Mouse (Mus musculus) CH12.LX (cell line): Measurements from ENCODE around the gene Urgcp. TPM values are rescaled to one million over a fixed set of nuclear protein-coding genes. Genes with fewer than 3 reads are reported as not detected.

ENCODE experiments used
- DNase-seq: peaks from one replicate; pipeline ENCODE4 v3.0.0-alpha.2; 2013; ENCODE audit errors: extremely low read depth
- H3K27ac ChIP-seq: 2 replicates; pipeline ENCODE4 v1.5.1; 2012; ENCODE audit warnings: low read depth, mild to moderate bottlenecking, control low read depth, moderate library complexity; ENCODE audit not compliant: insufficient read depth
- H3K27me3 ChIP-seq: replicated peaks from 2 replicates; pipeline ENCODE3; 2012; ENCODE audit warnings: inconsistent platforms
- H3K36me3 ChIP-seq, 2 experiments: replicated peaks in 1 of 2; 2 replicates each; pipeline versions ENCODE3 to v1.6.1; 2012; ENCODE audit warnings: inconsistent platforms in 1 of 2, low read length in 1 of 2, mild to moderate bottlenecking in 1 of 2, mixed read lengths in 1 of 2, moderate library complexity in 1 of 2; ENCODE audit not compliant: control insufficient read depth in 1 of 2, insufficient read depth in 1 of 2
- H3K4me1 ChIP-seq, 2 experiments: 2 replicates each; pipeline ENCODE4 v1.6.1; 2012; ENCODE audit warnings: inconsistent platforms in 1 of 2, moderate library complexity in 1 of 2; ENCODE audit not compliant: insufficient read depth in 2 of 2, control insufficient read depth in 1 of 2
- H3K4me2 ChIP-seq: 2 replicates; pipeline ENCODE4 v1.6.1; 2012; ENCODE audit warnings: low read depth, mild to moderate bottlenecking, control low read depth; ENCODE audit not compliant: poor library complexity, insufficient read depth, severe bottlenecking
- H3K4me3 ChIP-seq, 3 experiments: fragments of 150-350 bp in 1 of 3; sonication (generic) in 1 of 3; replicated peaks in 1 of 3; 2 replicates each; pipeline versions ENCODE3 to v1.5.1; 2011 to 2012; ENCODE audit warnings: low read depth in 2 of 3, low read length in 2 of 3, mild to moderate bottlenecking in 2 of 3, moderate library complexity in 2 of 3, control low read depth in 1 of 3, improper control_type of control experiment in 1 of 3, inconsistent platforms in 1 of 3, mixed read lengths in 1 of 3; ENCODE audit not compliant: poor library complexity in 1 of 3
- H3K79me2 ChIP-seq: replicated peaks from 2 replicates; pipeline ENCODE4 v1.6.1; 2012; ENCODE audit warnings: mild to moderate bottlenecking, moderate library complexity; ENCODE audit not compliant: control insufficient read depth, poor library complexity, insufficient read depth, severe bottlenecking; ENCODE audit errors: extremely low read depth
- H3K9ac ChIP-seq: 2 replicates; pipeline ENCODE4 v1.6.1; 2012; ENCODE audit warnings: low read depth, mild to moderate bottlenecking, control low read depth, moderate library complexity; ENCODE audit not compliant: insufficient read depth
- H3K9me3 ChIP-seq: replicated peaks from 2 replicates; pipeline ENCODE3; 2012; ENCODE audit warnings: low read length, inconsistent platforms, mixed read lengths
- BHLHE40 ChIP-seq: IDR thresholded peaks from 2 replicates; pipeline ENCODE4 v1.6.1; 2011; ENCODE audit warnings: mild to moderate bottlenecking, low read depth, low read length, improper control_type of control experiment
- CHD1 ChIP-seq: IDR thresholded peaks from 2 replicates; pipeline ENCODE4 v1.6.1; 2012; ENCODE audit warnings: low read depth, low read length, improper control_type of control experiment, inconsistent platforms
- CHD2 ChIP-seq: IDR thresholded peaks from 2 replicates; pipeline ENCODE4 v1.6.1; 2011; ENCODE audit warnings: low read length, improper control_type of control experiment
- ELF1 ChIP-seq: IDR thresholded peaks from 2 replicates; pipeline ENCODE4 v1.6.1; 2014; ENCODE audit warnings: low read depth, mild to moderate bottlenecking, inconsistent platforms, low read length, improper control_type of control experiment
- EP300 ChIP-seq: IDR thresholded peaks from 2 replicates; pipeline ENCODE4 v1.6.1; 2011; ENCODE audit warnings: low read length, improper control_type of control experiment
- ETS1 ChIP-seq: conservative IDR thresholded peaks from 2 replicates; pipeline ENCODE4 v1.6.1; 2012; ENCODE audit warnings: low read depth, mild to moderate bottlenecking, inconsistent platforms, low read length, improper control_type of control experiment, moderate library complexity
- GABPA ChIP-seq: IDR thresholded peaks from 2 replicates; pipeline ENCODE4 v1.6.1; 2012; ENCODE audit warnings: low read depth, low read length, improper control_type of control experiment, inconsistent platforms; ENCODE audit not compliant: insufficient replicate concordance
- HCFC1 ChIP-seq: IDR thresholded peaks from 2 replicates; pipeline ENCODE4 v1.6.1; 2012; ENCODE audit warnings: low read depth, mild to moderate bottlenecking, inconsistent platforms, low read length, improper control_type of control experiment
- JUND ChIP-seq: conservative IDR thresholded peaks from 2 replicates; pipeline ENCODE4 v1.6.1; 2011; ENCODE audit warnings: low read depth, low read length, improper control_type of control experiment
- MAFK ChIP-seq: IDR thresholded peaks from 2 replicates; pipeline ENCODE4 v1.6.1; 2011; ENCODE audit warnings: low read length, improper control_type of control experiment; ENCODE audit not compliant: insufficient replicate concordance
- MAX ChIP-seq: IDR thresholded peaks from 2 replicates; pipeline ENCODE4 v1.6.1; 2011; ENCODE audit warnings: low read length, improper control_type of control experiment
- MXI1 ChIP-seq: IDR thresholded peaks from 2 replicates; pipeline ENCODE4 v1.6.1; 2011; ENCODE audit warnings: mild to moderate bottlenecking, low read depth, low read length, improper control_type of control experiment
- NELFE ChIP-seq: IDR thresholded peaks from 2 replicates; pipeline ENCODE4 v1.6.1; 2011; ENCODE audit warnings: low read depth, low read length, improper control_type of control experiment
- PAX5 ChIP-seq: IDR thresholded peaks from 2 replicates; pipeline ENCODE4 v1.6.1; 2012; ENCODE audit warnings: low read length, inconsistent platforms, mixed read lengths
- POLR2A ChIP-seq: IDR thresholded peaks from 2 replicates; pipeline ENCODE4 v1.6.1; 2011; ENCODE audit warnings: low read depth, mild to moderate bottlenecking, improper control_type of control experiment, low read length
- POLR2AphosphoS2 ChIP-seq: IDR thresholded peaks from 2 replicates; pipeline ENCODE4 v1.6.1; 2011; ENCODE audit warnings: low read depth, low read length, improper control_type of control experiment
- RAD21 ChIP-seq: IDR thresholded peaks from 2 replicates; pipeline ENCODE4 v1.6.1; 2011; ENCODE audit warnings: low read depth, mild to moderate bottlenecking, low read length, improper control_type of control experiment, moderate library complexity
- RCOR1 ChIP-seq: conservative IDR thresholded peaks from 2 replicates; pipeline ENCODE4 v1.6.1; 2012; ENCODE audit warnings: low read depth, mild to moderate bottlenecking, inconsistent platforms, low read length, improper control_type of control experiment
- SIN3A ChIP-seq: IDR thresholded peaks from 2 replicates; pipeline ENCODE4 v1.6.1; 2012; ENCODE audit warnings: low read length, improper control_type of control experiment, inconsistent platforms
- SMC3 ChIP-seq: IDR thresholded peaks from 2 replicates; pipeline ENCODE4 v1.6.1; 2011; ENCODE audit warnings: low read depth, low read length, improper control_type of control experiment
- TCF12 ChIP-seq: IDR thresholded peaks from 2 replicates; pipeline ENCODE4 v1.6.1; 2014; ENCODE audit warnings: low read depth, mild to moderate bottlenecking, inconsistent platforms, low read length, improper control_type of control experiment
- UBTF ChIP-seq: IDR thresholded peaks from 2 replicates; pipeline ENCODE4 v1.6.1; 2012; ENCODE audit warnings: low read depth, mild to moderate bottlenecking, inconsistent platforms, low read length, improper control_type of control experiment, moderate library complexity
- ZMIZ1 ChIP-seq: IDR thresholded peaks from 2 replicates; pipeline ENCODE4 v1.6.1; 2012; ENCODE audit warnings: low read depth, mild to moderate bottlenecking, inconsistent platforms, low read length, improper control_type of control experiment
- dilution Hi-C: fragments of 300-500 bp; cut with MboI; formaldehyde crosslinking; loops from 2 replicates; pipeline ENCODE4 v1.14.3; 2020; ENCODE audit warnings: low sequenced_read_pairs; ENCODE audit not compliant: extremely low pct_unique_long_range_greater_than_20kb, extremely low pct_ligation_motif_present
- in situ Hi-C: fragments of 300-500 bp; cut with MboI; formaldehyde crosslinking; loops from 3 replicates; pipeline ENCODE4 v1.14.3; 2019; ENCODE audit warnings: low sequenced_read_pairs, low pct_ligation_motif_present, low pct_unique_long_range_greater_than_20kb, mixed read lengths
- polyA plus RNA-seq: library from polyadenylated mRNA; unstranded; fragments of >175 nt; gene quantifications from 2 replicates; pipeline ENCODE4 v1.2.1, GENCODE M21; 2012; ENCODE audit warnings: low read depth; ENCODE audit not compliant: insufficient read length
- total RNA-seq, 2 experiments: library from RNA; depleted of rRNA; stranded (reverse); fragments of 300-350 nt in 1 of 2; fragments of >200 nt in 1 of 2; gene quantifications; 2 replicates each; pipeline ENCODE4 v1.2.3; 2012 to 2014

Gene Urgcp
- total and polyA plus RNA-seq, 3 experiments: 11.7 to 13.1 (median 11.7) TPM

DNA sequence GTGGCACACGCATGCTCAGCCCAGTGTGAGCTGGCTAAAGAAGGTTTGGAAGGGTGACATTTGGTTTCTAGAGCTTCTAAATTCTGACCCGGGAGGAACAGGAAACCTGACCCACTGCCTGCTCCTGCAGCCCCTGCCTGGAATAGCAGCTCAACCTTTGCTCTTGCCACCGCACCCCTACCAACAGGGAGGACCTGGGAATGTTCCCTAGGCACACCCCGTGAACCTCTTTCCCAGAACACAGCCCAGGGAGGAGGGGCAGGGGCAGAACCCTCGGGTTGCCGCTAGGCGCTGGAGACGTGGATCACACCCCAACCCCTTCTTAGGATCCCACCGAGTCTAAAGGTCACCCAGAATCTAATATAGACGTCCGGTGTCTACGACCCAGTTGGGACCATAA lies 39.8 kb upstream of the Urgcp start:
- no peak overlapping the region for H3K4me2 ChIP-seq
- H3K4me3 ChIP-seq: no peak overlapping the region
- TF ChIP-seq GABPA: no peak
- TF ChIP-seq POLR2A: no peak
- TF ChIP-seq ELF1: no peak
- TF ChIP-seq MAFK: no peak
- TF ChIP-seq CHD2: no peak
- no peak for TF ChIP-seq MXI1
- no peak for TF ChIP-seq HCFC1
- TF ChIP-seq BHLHE40: no peak
- TF ChIP-seq, all 38 proteins: peak for 0
- dilution Hi-C loops: no loop called here
- H3K27me3 ChIP-seq: no peaks in the 10 kb centered on the region
- H3K27ac ChIP-seq: no peak overlapping the region
- H3K4me1 ChIP-seq: peaks cover 16 to 25% of the 10 kb centered on the region in 2 experiments
- peaks cover 43 to 50% of the 10 kb centered on the region in 2 experiments for H3K36me3 ChIP-seq
- peaks cover 2% of the 10 kb centered on the region for H3K9me3 ChIP-seq
- H3K9ac ChIP-seq: no peak overlapping the region
- no peaks in the 10 kb centered on the region for H3K79me2 ChIP-seq
- in situ Hi-C loops: no loop called here
- DNase-seq: no peak

DNA sequence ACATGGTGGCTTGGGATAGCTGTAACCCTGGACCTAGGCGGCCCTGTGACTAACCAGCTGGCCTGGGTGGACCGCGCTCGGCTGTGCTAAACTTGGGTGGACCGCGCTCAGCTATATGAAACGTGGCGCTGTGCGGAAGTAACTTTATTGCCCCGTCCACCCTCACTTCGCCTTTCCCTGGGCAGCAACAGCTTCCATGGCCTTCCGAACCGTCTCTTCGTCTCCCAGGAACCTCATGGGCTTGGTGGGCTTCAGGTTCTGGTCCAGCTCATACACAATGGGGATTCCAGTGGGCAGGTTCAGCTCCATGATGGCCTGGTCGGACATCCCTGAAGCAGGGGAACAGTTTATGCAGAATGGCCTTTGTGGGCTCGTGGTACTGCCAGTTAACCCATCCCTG lies 39.3 kb upstream of the Urgcp start:
- H3K79me2 ChIP-seq: no peaks in the 10 kb centered on the region
- peaks cover 48 to 55% of the 10 kb centered on the region in 2 experiments for H3K36me3 ChIP-seq
- no peak for TF ChIP-seq RAD21
- no peak for TF ChIP-seq ELF1
- TF ChIP-seq TCF12: no peak
- no peak for TF ChIP-seq SMC3
- TF ChIP-seq ZMIZ1: no peak
- TF ChIP-seq RCOR1: no peak
- no peak for TF ChIP-seq JUND
- no peak for TF ChIP-seq SIN3A
- no peak for TF ChIP-seq PAX5
- TF ChIP-seq CHD1: no peak
- TF ChIP-seq BHLHE40: no peak
- no peak for TF ChIP-seq MXI1
- TF ChIP-seq EP300: no peak
- no peak for TF ChIP-seq MAX
- TF ChIP-seq UBTF: no peak
- no peak for TF ChIP-seq NELFE
- no peak for TF ChIP-seq GABPA
- TF ChIP-seq CHD2: no peak
- no peak for TF ChIP-seq ETS1
- TF ChIP-seq POLR2AphosphoS2: no peak
- H3K27me3 ChIP-seq: no peaks in the 10 kb centered on the region
- in situ Hi-C loops (no loop called here), dilution Hi-C loops (no loop called here)
- H3K4me3 ChIP-seq: no peak overlapping the region
- no peak for DNase-seq
- H3K9ac ChIP-seq: no peak overlapping the region
- H3K4me1 ChIP-seq: peaks cover 16 to 25% of the 10 kb centered on the region in 2 experiments
- no peak overlapping the region for H3K4me2 ChIP-seq
- no peak overlapping the region for H3K27ac ChIP-seq
- H3K9me3 ChIP-seq: no peaks in the 10 kb centered on the region
